Mouse (Mus musculus) spleen, postnatal 4 days (tissue): ENCODE data around the gene Hsd17b12.

Experiments used
- DNase-seq, 2 experiments: peaks; one replicate each; pipeline ENCODE4 v3.0.0; 2022; ENCODE audit warnings: low spot score in 2 of 2

Hsd17b12 gene

DNA sequence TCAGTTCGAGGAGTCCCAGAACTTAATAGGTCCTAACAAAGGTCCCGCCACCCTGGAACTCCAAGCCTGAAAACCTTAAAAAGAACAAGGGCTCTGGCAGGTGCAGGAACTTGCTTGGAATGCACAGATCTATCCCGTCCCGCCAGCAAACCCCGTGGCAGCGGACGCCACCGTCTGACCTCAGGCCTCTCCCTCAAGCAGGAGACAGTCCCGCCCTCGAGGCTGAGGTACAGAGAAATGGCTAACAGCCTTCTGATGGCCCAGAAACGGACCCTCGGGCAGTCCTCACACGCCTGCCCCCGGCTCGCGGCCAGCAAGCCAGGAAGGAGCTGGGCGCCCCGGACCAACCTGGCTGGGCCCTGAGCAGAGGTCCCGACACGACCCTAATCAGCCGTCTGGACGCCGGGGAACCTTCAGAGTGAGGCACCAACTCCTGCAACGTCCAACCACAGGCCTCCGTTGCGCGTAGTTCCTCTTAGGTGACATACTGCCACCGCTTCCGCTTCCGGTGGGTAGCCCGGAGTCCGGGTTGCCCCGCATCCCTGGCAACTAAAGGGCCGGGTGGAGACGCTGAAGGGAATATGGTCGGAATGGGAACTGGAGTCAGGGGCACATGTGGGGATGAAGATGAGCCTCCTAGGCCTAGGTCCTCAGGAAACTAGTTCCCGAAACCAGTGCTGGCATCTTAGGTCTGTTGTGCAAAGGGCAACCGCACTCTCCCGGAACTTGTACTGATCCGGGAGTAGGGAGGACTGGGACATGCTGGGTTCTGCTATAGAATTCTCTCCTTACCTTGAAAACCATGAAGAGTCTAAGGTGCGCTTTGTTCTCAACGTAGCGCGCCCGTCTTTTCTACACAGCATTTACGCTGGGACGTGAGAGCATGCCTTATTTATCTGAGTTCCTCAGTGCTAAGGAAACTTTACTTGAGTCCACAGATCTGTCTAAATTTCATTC lies 147.2 kb downstream of the Hsd17b12 start, which contains the start of gene Alkbh3:
TSS of gene Alkbh3 (minus strand) at position 473 of the 957 bp plus-strand sequence.
- peak; percentile 87 to 93 for DNase-seq

DNA sequence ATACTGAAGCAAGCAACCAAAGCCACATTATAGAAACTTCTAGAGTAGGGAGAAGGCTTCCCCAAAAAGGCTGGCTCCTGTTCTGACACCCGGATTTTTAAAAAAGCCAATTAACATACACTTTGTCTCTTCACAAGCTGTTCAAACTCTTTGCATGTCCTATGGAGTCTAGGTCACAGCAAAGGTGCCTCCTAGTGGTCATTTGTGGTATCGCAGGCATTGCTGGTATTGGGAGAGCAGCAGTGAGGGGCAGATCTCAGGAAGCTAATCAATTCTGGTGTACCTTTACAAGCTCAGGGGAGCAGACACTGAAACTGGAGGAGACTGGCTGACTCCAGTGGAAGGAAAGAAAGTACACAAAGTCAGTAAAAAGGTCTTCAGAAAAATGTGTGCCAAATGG lies 155.4 kb downstream of the Hsd17b12 start:
- peak; percentile 74 to 91 for DNase-seq

DNA sequence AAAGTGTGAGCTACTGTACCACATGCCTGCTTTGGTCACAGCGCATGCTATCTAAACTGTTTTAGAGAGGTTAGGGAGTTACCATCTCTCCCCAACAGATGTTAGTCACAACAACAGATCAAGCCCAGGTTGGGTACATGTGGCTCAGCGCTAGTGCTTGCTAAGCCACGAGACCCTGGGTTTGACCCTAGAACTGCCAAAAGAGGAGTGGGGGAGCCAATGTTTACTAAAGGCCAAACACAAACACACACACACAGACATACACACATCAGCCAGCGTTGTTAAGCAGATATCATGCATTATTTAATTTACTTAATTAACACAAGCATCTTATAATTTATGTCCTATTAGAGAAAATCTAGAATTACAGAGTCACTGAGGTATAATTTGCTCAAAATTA lies 155.8 kb downstream of the Hsd17b12 start:
- no peak for DNase-seq

DNA sequence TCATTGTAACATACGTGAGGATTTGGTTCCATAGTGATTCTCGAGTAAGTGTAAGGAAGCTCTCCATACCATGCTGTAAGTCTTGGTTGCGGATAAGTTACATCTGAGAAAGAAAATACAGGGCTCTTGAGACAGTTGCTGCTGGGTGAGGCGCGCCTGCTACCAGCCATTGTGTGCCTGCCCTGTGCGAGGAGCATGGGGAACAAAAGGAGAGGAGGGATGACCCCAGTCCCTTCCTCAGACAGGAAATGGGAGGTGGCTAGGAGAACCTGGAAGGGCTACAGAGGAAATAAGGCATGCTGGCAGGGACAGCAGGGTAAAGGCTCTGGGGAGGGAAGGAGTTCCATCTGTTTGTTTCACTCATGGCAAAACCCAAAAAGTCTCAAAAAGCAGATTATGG lies 156.4 kb downstream of the Hsd17b12 start:
- no peak for DNase-seq

DNA sequence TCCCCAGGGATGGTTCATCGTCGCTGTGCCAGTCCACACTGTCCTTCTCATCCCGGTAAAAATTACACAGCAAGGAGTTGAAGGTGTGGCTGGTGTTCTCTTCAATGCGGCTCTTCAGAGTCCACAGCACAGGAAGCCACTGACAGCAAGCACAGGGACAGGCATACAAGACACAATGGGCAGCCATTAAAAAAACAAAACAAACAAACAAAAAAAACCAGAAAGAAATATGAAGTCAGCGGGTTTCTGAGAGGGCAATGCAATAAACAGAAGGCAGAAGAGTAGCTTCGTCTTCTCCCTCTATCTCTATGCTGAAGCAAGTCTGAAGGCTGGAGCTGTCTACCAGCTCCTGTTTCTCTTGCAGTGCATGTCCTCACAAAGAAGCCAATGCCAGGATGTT lies 161.5 kb downstream of the Hsd17b12 start, which contains the start of gene Gm27027:
TSS of gene Gm27027 (minus strand) at position 101 of the 400 bp plus-strand sequence.
- no peak for DNase-seq

DNA sequence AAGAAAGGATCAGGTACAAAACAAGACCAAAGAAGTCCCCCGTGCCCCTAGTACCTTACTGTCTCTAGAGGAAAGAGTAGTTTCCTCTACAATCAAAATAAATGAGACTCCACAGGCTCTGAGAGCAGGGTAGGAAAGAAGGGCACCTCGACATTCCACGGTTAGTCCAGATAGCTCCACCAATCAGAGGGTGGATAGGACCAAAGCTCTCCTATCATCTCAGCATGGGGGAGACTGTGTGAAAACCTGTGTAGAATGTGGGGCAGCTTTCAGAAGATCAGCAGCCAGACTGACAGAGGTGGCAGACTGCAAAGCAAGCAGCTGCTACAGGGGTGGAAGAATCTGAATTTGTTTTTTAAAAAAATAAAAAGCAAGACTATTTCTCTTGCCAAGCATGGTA lies 165.0 kb downstream of the Hsd17b12 start:
- DNase-seq, result no peak

DNA sequence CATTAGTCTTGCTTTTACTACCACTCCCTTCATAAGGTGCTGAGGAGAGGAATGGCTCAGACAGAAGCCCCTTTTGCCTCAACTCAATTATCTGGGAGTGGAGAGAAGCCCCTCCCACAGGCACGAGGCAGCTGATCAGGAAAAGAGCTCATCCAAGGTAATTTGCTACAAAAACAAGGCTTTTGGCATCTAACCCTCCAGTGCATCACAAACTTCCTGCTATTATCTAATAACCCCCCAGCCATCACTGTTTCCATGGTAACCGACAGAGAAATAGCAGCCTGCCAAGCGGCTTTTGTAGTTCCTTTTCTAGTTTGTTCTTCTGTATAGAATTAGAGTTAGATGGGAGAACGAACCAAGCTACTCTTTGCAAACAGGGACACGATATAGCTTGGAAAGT lies 165.5 kb downstream of the Hsd17b12 start:
- no peak for DNase-seq

DNA sequence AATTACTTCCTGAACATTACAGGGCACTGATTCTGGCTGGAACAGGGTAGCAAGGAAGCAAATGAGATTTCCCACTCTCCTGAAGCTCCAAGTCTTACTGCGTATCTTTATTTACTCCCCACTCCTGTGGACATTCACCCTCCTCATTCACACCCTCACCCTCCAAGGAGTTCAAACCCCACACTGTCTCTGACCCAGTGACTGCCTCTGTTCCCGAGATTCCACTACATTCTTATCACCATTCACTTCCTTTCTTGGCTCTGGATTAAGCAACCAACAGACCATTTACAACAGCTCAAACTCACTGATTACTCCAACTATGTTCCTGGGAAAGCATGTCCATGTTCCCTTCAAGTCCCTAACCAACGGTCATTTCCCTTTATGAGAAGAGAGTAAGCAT lies 166.4 kb downstream of the Hsd17b12 start:
- DNase-seq, result no peak

DNA sequence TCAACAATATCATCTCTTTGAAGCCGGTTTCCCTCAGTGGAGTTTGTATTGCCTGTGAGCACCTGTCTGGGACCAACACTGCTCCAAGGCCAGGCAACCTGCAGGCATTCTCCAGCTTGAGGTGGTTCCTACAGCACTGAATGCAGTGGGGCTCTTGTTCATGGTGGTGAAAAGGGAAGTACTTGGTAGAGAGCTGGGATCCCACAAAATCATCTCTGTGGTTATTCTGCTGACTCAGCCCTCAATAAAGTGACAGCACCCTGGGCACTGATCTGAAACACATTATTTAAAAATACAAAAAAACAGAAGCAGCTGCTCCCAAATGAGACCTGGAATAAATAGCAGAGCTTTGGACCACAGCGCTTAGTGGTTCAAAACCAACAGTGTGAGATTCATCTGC lies 169.3 kb downstream of the Hsd17b12 start:
- no peak for DNase-seq
